16 mouse cellular contexts compared by ENCODE assay signal in the genomic region with DNA sequence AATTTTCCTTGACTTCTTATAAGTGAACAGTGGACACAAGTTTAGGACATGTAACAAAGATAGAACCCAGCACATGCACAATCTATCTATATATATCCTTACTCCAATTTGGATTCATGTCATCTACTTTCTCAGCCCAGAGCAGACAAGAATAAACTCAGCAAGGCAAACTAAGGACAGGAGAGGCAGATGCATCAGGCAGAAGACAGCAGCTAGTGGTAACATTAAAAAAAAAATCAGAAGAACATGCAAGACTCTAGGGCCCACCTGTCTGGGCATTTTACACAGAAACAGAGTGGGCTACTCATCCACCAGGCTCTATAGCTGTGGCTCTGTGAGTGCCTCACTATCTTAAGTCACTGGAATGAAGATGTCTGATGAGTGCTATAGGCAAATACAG.
"Had no signal": no experiment of that assay in that cellular context is flagged by ENCODE, and none has a peak within 500 bp of the region (broad histone marks: within the 10 kb centered on the region; RNA-seq: fewer than 3 reads in every experiment).

No protein-coding gene starts in this region.

- ATAC-seq: inflammation-experienced regulatory T-cells, adult 6 months; intestine, embryonic 15.5 days; intestine, postnatal 0 days had no signal

- DNase-seq: gastrocnemius, postnatal 10 days; gastrocnemius, postnatal 36 days; heart, adult 11 months; heart, adult 2 months; heart, postnatal 14 days; heart, postnatal 36 days; kidney, adult 18-20 months; kidney, adult 8-10 months; kidney, postnatal 10 days; kidney, postnatal 25 days; kidney, postnatal 4 days; liver; liver, embryonic 13.5 days had no signal
